Comparison of ENCODE assay signal across 12 mouse cellular contexts in genomic region chr13:54248436-54248995, GRCm38 (mm10). TPM values are rescaled to one million over a fixed set of nuclear protein-coding genes. Genes with fewer than 3 reads are reported as not detected.
DNase-seq lines count a peak whose midpoint lies in the region; ATAC-seq and TF ChIP-seq lines count a peak whose summit lies in the region.
"Had no signal": no experiment of that assay in that cellular context is flagged by ENCODE, and none has a peak within 500 bp of the region (broad histone marks: within the 10 kb centered on the region; RNA-seq: fewer than 3 reads in every experiment).

No protein-coding gene starts in this region.

- 53% methylated on average over 13 of the region's 13 CpGs for WGBS in kidney, embryonic 14.5 days
- 41% methylated on average over 13 of the region's 13 CpGs for WGBS in stomach, embryonic 15.5 days
- 49% methylated on average over 13 of the region's 13 CpGs for WGBS in stomach, postnatal 0 days
- WGBS in stomach, embryonic 16.5 days: 50% methylated on average over 13 of the region's 13 CpGs

- no peak for TF ChIP-seq EP300 in stomach, postnatal 0 days (optimal IDR thresholded peaks at IDR 0.05)

- no peak overlapping the region for H3K9ac ChIP-seq in kidney, embryonic 14.5 days (ENCODE audit: low read depth, low read length)
- no peak overlapping the region for H3K9ac ChIP-seq in stomach, embryonic 15.5 days
- no peak overlapping the region for H3K9ac ChIP-seq in stomach, postnatal 0 days (ENCODE audit: low read length)
- H3K9ac ChIP-seq in stomach, embryonic 16.5 days (ENCODE audit: low read length): no peak overlapping the region

- no peaks in the 10 kb centered on the region for H3K36me3 ChIP-seq in kidney, embryonic 14.5 days (ENCODE audit: control insufficient read depth, insufficient read depth, low read length)
- no peaks in the 10 kb centered on the region for H3K36me3 ChIP-seq in stomach, embryonic 15.5 days
- no peaks in the 10 kb centered on the region for H3K36me3 ChIP-seq in stomach, postnatal 0 days (ENCODE audit: control insufficient read depth, insufficient read depth, low read length)
- no peaks in the 10 kb centered on the region for H3K36me3 ChIP-seq in stomach, embryonic 16.5 days (ENCODE audit: control insufficient read depth, insufficient read depth, low read length)
- H3K36me3 ChIP-seq: forebrain, embryonic 10.5 days had no signal

- no peak overlapping the region; the same call in 1 of the 2 replicates for H3K4me2 ChIP-seq in kidney, embryonic 14.5 days (replicated peaks; ENCODE audit: low read depth, low read length)
- H3K4me2 ChIP-seq in stomach, embryonic 15.5 days: no peak overlapping the region
- H3K4me2 ChIP-seq in stomach, postnatal 0 days (replicated peaks; ENCODE audit: low read depth): no peak overlapping the region
- no peak overlapping the region for H3K4me2 ChIP-seq in stomach, embryonic 16.5 days (ENCODE audit: low read depth, low read length)

- no peaks in the 10 kb centered on the region for H3K9me3 ChIP-seq in kidney, embryonic 14.5 days (ENCODE audit: control insufficient read depth, low read length)
- no peaks in the 10 kb centered on the region for H3K9me3 ChIP-seq in stomach, embryonic 15.5 days
- no peaks in the 10 kb centered on the region for H3K9me3 ChIP-seq in stomach, postnatal 0 days (ENCODE audit: control insufficient read depth, low read length)
- no peaks in the 10 kb centered on the region for H3K9me3 ChIP-seq in stomach, embryonic 16.5 days (replicated peaks; ENCODE audit: control insufficient read depth, low read length)
- H3K9me3 ChIP-seq: forebrain, embryonic 10.5 days had no signal

- peak overlapping the region; percentile 67; the same call in 1 of the 2 replicates for H3K27ac ChIP-seq in kidney, embryonic 14.5 days (ENCODE audit: low read depth, low read length)
- H3K27ac ChIP-seq in stomach, embryonic 15.5 days: 0 out of 2 replicates have a peak overlapping the region, but pooled peaks have one; percentile 61
- H3K27ac ChIP-seq in stomach, postnatal 0 days (replicated peaks): no peak overlapping the region
- peak overlapping the region; percentile 25; the same call in 1 of the 2 replicates for H3K27ac ChIP-seq in stomach, embryonic 16.5 days (ENCODE audit: low read length)

- no peak for TF ChIP-seq CTCF in stomach, postnatal 0 days (IDR thresholded peaks at IDR 0.05; ENCODE audit: low read depth)

- peak; percentile 15 for DNase-seq in embryo, embryonic 10 days (ENCODE audit: low spot score)
- no peak for DNase-seq in embryo, embryonic 9.5 days (ENCODE audit: extremely low spot score)
- DNase-seq in kidney, adult 18-20 months: no peak
- DNase-seq in stomach, postnatal 0 days (ENCODE audit: low spot score): no peak
- DNase-seq in layer of hippocampus, adult 11-12 months (ENCODE audit: low spot score): no peak
- DNase-seq: B cell, adult 2 months; cerebellum, postnatal 36 days; right cerebral cortex, postnatal 14 days had no signal

- 0 out of 2 replicates have a peak, but pooled peaks have one; percentile 28 for ATAC-seq in kidney, embryonic 14.5 days (ENCODE audit: low FRiP score, low TSS enrichment)
- ATAC-seq in stomach, embryonic 15.5 days (ENCODE audit: insufficient read depth, low FRiP score, low read depth): no peak
- ATAC-seq in stomach, postnatal 0 days (ENCODE audit: low FRiP score, low TSS enrichment): no peak
- peak; percentile 14; the same call in 1 of the 2 replicates for ATAC-seq in stomach, embryonic 16.5 days (ENCODE audit: insufficient read depth, low FRiP score)

- H3K4me1 ChIP-seq in kidney, embryonic 14.5 days (ENCODE audit: control insufficient read depth, insufficient read depth, low read length): 0 out of 2 replicates have a peak, but pooled peaks cover 7% of the 10 kb centered on the region
- H3K4me1 ChIP-seq in stomach, embryonic 15.5 days: peaks cover 13% of the 10 kb centered on the region; the same call in 1 of the 2 replicates
- H3K4me1 ChIP-seq in stomach, postnatal 0 days (replicated peaks; ENCODE audit: control insufficient read depth, insufficient read depth): no peaks in the 10 kb centered on the region
- H3K4me1 ChIP-seq in stomach, embryonic 16.5 days (ENCODE audit: control insufficient read depth, insufficient read depth, low read length): peaks cover 5% of the 10 kb centered on the region; the same call in 1 of the 2 replicates

- no peak overlapping the region for H3K4me3 ChIP-seq in kidney, embryonic 14.5 days (ENCODE audit: low read length)
- no peak overlapping the region for H3K4me3 ChIP-seq in stomach, embryonic 15.5 days (replicated peaks)
- H3K4me3 ChIP-seq in stomach, postnatal 0 days (ENCODE audit: low read depth, low read length): no peak overlapping the region
- H3K4me3 ChIP-seq in stomach, embryonic 16.5 days (replicated peaks; ENCODE audit: low read length): no peak overlapping the region
- H3K4me3 ChIP-seq: forebrain, embryonic 10.5 days had no signal

- H3K27me3 ChIP-seq in kidney, embryonic 14.5 days (ENCODE audit: control insufficient read depth, insufficient read depth, low read length): no peaks in the 10 kb centered on the region
- no peaks in the 10 kb centered on the region for H3K27me3 ChIP-seq in stomach, embryonic 15.5 days (replicated peaks)
- H3K27me3 ChIP-seq in stomach, postnatal 0 days (ENCODE audit: control insufficient read depth, insufficient read depth, low read length): no peaks in the 10 kb centered on the region
- no peaks in the 10 kb centered on the region for H3K27me3 ChIP-seq in stomach, embryonic 16.5 days (ENCODE audit: control insufficient read depth, insufficient read depth, low read length)

RNA-seq across cellular contexts. Expression of gene Hrh2, which starts 56.6 kb away (rescaled TPM):
- polyA plus RNA-seq in kidney, embryonic 14.5 days (2014; fragmentation: Nextera tagmentation; extraction: Ambion mirVana): 0.11 TPM in 1 of 2 replicates, not detected in the other
- 0.28 and 0.41 TPM in 2 replicates for polyA plus RNA-seq in stomach, embryonic 15.5 days (2015; fragmentation: Nextera tagmentation; extraction: Ambion mirVana)
- 2.6 and 3.6 TPM in 2 replicates for polyA plus RNA-seq in stomach, postnatal 0 days (2015; fragmentation: Nextera tagmentation; extraction: Ambion mirVana)
- polyA plus RNA-seq in stomach, embryonic 16.5 days (2015; fragmentation: Nextera tagmentation; extraction: Ambion mirVana): 0.28 and 0.64 TPM in 2 replicates

Comparison
In these comparisons a context has a peak if more than half of its experiments do, and no peak if none do; other contexts are left out.
1. ATAC-seq: peak in kidney, embryonic 14.5 days (single experiment) and stomach, embryonic 16.5 days (single experiment); none in stomach, embryonic 15.5 days (single experiment) and stomach, postnatal 0 days (single experiment).